Mouse (Mus musculus): Measurements from ENCODE around the gene Cep70. TPM values are rescaled to one million over a fixed set of nuclear protein-coding genes. Genes with fewer than 3 reads are reported as not detected.

The Cep70 gene
- polyA plus RNA-seq, 1 experiment from 2014 or later = 23.9 TPM

DNA sequence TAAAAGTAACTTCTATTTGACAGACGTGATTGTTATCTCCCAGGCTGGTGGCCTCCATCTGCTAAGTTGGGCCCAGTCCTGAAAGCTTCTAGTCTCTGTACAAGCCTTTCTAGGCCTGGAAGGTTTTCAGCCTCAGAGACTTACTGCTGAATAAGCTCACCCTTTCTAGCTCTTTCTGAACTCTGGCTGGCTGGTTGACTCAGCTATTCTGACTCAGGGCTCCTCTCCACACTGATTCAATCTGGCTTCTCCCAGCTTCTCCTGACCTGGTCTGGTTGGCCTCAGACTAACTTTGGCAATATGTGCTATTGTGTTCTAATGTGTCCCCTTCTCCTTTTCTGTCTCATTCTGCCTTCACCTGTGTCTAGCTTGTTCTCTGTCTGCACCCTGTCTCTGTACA lies 3.9 kb upstream of the Cep70 start:
- ATAC-seq (ENCODE audit: low read depth) = no peak
- no peak overlapping the region for H3K4me3 ChIP-seq (ENCODE audit: low read depth, low read length)
- 24% methylated on average over 1 of the region's 1 CpGs for WGBS (ENCODE audit: insufficient replicate concordance)

GRCm38 (mm10) chr9:99240571-99240970 lies 2.6 kb upstream of the Cep70 start:
- WGBS (ENCODE audit: insufficient replicate concordance) = 20% methylated on average over 5 of the region's 5 CpGs
- no peaks in the 10 kb centered on the region for H3K27me3 ChIP-seq (ENCODE audit: control insufficient read depth, insufficient read depth, low read depth, low read length)
- H3K27ac ChIP-seq (ENCODE audit: low read length) = no peak overlapping the region
- no peak overlapping the region for H3K4me3 ChIP-seq (ENCODE audit: low read depth, low read length)
- no peak overlapping the region for H3K9ac ChIP-seq (ENCODE audit: low read depth, low read length)
- H3K4me2 ChIP-seq (ENCODE audit: low read depth, low read length) = no peak overlapping the region
- H3K9me3 ChIP-seq (replicated peaks; ENCODE audit: control insufficient read depth, low read length) = no peaks in the 10 kb centered on the region
- H3K4me1 ChIP-seq (ENCODE audit: control insufficient read depth, low read depth, low read length) = peaks cover 25% of the 10 kb centered on the region
- H3K36me3 ChIP-seq (ENCODE audit: control insufficient read depth, insufficient read depth) = no peaks in the 10 kb centered on the region
- no peak for ATAC-seq (ENCODE audit: low read depth)

More for the DNA sequence above, 3.9 kb upstream of the Cep70 start:
- Histone ChIP-seq H3K9ac (ENCODE audit: low read depth, low read length) (no peak overlapping the region), H3K27ac (ENCODE audit: low read length) (no peak overlapping the region), H3K4me2 (ENCODE audit: low read depth, low read length) (no peak overlapping the region), H3K4me1 (ENCODE audit: control insufficient read depth, low read depth, low read length) (peaks cover 13% of the 10 kb centered on the region), H3K9me3 (replicated peaks; ENCODE audit: control insufficient read depth, low read length) (no peaks in the 10 kb centered on the region), H3K27me3 (ENCODE audit: control insufficient read depth, insufficient read depth, low read depth, low read length) (no peaks in the 10 kb centered on the region), H3K36me3 (ENCODE audit: control insufficient read depth, insufficient read depth) (no peaks in the 10 kb centered on the region)

DNA sequence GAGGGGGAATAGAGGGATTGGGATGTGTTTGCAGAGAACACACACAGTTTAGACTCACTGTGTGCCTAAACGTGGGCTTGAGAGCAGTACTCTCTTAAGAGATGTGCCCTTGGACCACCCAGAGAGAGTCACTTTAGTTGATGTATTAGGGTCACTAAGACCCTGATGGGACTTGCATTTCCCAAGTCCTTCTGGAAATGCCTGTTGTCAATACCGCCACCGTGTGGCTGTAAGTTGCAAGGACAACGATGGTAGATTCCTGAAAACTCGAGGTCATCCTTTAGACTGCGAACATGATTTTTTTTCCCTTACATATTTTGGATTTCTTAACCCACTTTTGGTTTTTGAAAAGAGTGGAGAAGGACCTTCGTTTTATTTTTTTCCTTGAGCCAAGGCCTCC lies 1.1 kb upstream of the Cep70 start:
- 1% methylated on average over 7 of the region's 7 CpGs for WGBS (ENCODE audit: insufficient replicate concordance)
- peak overlapping the region; percentile 88 for H3K4me3 ChIP-seq (ENCODE audit: low read depth, low read length)
- peaks cover 28% of the 10 kb centered on the region for H3K4me1 ChIP-seq (ENCODE audit: control insufficient read depth, low read depth, low read length)
- H3K9ac ChIP-seq (ENCODE audit: low read depth, low read length) = peak overlapping the region; percentile 61
- H3K27ac ChIP-seq (ENCODE audit: low read length) = peak overlapping the region; percentile 97
- peak overlapping the region; percentile 67 for H3K4me2 ChIP-seq (ENCODE audit: low read depth, low read length)
- no peaks in the 10 kb centered on the region for H3K27me3 ChIP-seq (ENCODE audit: control insufficient read depth, insufficient read depth, low read depth, low read length)
- H3K36me3 ChIP-seq (ENCODE audit: control insufficient read depth, insufficient read depth) = 0 out of 2 replicates have a peak, but pooled peaks cover 3% of the 10 kb centered on the region
- H3K9me3 ChIP-seq (replicated peaks; ENCODE audit: control insufficient read depth, low read length) = no peaks in the 10 kb centered on the region
- ATAC-seq (ENCODE audit: low read depth) = no peak

- Histone ChIP-seq H3K4me3 (ENCODE audit: low read depth, low read length) (peak overlapping the region; percentile 88), H3K27ac (ENCODE audit: low read length) (peak overlapping the region; percentile 97), H3K36me3 (ENCODE audit: control insufficient read depth, insufficient read depth) (0 out of 2 replicates have a peak, but pooled peaks cover 3% of the 10 kb centered on the region), H3K9me3 (replicated peaks; ENCODE audit: control insufficient read depth, low read length) (no peaks in the 10 kb centered on the region), H3K27me3 (ENCODE audit: control insufficient read depth, insufficient read depth, low read depth, low read length) (no peaks in the 10 kb centered on the region), H3K9ac (ENCODE audit: low read depth, low read length) (peak overlapping the region; percentile 61), H3K4me2 (ENCODE audit: low read depth, low read length) (peak overlapping the region; percentile 67), H3K4me1 (ENCODE audit: control insufficient read depth, low read depth, low read length) (peaks cover 29% of the 10 kb centered on the region)
- WGBS (ENCODE audit: insufficient replicate concordance) = 1% methylated on average over 17 of the region's 17 CpGs
- peak; percentile 75 for ATAC-seq (ENCODE audit: low read depth)
Measured at GRCm38 (mm10) chr9:99242533-99243189, 506 bp upstream of the Cep70 start.

- H3K27ac ChIP-seq (ENCODE audit: low read length) = peak overlapping the region; percentile 97
- H3K4me3 ChIP-seq (ENCODE audit: low read depth, low read length) = peak overlapping the region; percentile 88
- H3K9me3 ChIP-seq (replicated peaks; ENCODE audit: control insufficient read depth, low read length) = no peaks in the 10 kb centered on the region
- WGBS (ENCODE audit: insufficient replicate concordance) = under 1% methylated on average over 10 of the region's 10 CpGs
- no peak for ATAC-seq (ENCODE audit: low read depth)
- no peaks in the 10 kb centered on the region for H3K27me3 ChIP-seq (ENCODE audit: control insufficient read depth, insufficient read depth, low read depth, low read length)
- H3K9ac ChIP-seq (ENCODE audit: low read depth, low read length) = peak overlapping the region; percentile 80
- 0 out of 2 replicates have a peak, but pooled peaks cover 3% of the 10 kb centered on the region for H3K36me3 ChIP-seq (ENCODE audit: control insufficient read depth, insufficient read depth)
- H3K4me1 ChIP-seq (ENCODE audit: control insufficient read depth, low read depth, low read length) = peaks cover 39% of the 10 kb centered on the region
- peak overlapping the region; percentile 67 for H3K4me2 ChIP-seq (ENCODE audit: low read depth, low read length)
Measured at GRCm38 (mm10) chr9:99243895-99244293, 727 bp downstream of the Cep70 start.

GRCm38 (mm10) chr9:99248304-99248703 lies 5.1 kb downstream of the Cep70 start:
- Histone ChIP-seq H3K27ac (ENCODE audit: low read length) (peak overlapping the region; percentile 17; the same call in 1 of the 2 replicates), H3K9ac (ENCODE audit: low read depth, low read length) (no peak overlapping the region), H3K27me3 (ENCODE audit: control insufficient read depth, insufficient read depth, low read depth, low read length) (no peaks in the 10 kb centered on the region), H3K9me3 (replicated peaks; ENCODE audit: control insufficient read depth, low read length) (no peaks in the 10 kb centered on the region), H3K4me1 (ENCODE audit: control insufficient read depth, low read depth, low read length) (peaks cover 32% of the 10 kb centered on the region), H3K36me3 (ENCODE audit: control insufficient read depth, insufficient read depth) (0 out of 2 replicates have a peak, but pooled peaks cover 3% of the 10 kb centered on the region), H3K4me2 (ENCODE audit: low read depth, low read length) (no peak overlapping the region), H3K4me3 (ENCODE audit: low read depth, low read length) (no peak overlapping the region)
- WGBS (ENCODE audit: insufficient replicate concordance) = 53% methylated on average over 8 of the region's 8 CpGs
- peak; percentile 20; the same call in 1 of the 2 replicates for ATAC-seq (ENCODE audit: low read depth)

- WGBS (ENCODE audit: insufficient replicate concordance) = 84% methylated on average over 4 of the region's 4 CpGs
- H3K4me1 ChIP-seq (ENCODE audit: control insufficient read depth, low read depth, low read length) = peaks cover 31% of the 10 kb centered on the region
Measured at GRCm38 (mm10) chr9:99248906-99249305, 5.7 kb downstream of the Cep70 start.

DNA sequence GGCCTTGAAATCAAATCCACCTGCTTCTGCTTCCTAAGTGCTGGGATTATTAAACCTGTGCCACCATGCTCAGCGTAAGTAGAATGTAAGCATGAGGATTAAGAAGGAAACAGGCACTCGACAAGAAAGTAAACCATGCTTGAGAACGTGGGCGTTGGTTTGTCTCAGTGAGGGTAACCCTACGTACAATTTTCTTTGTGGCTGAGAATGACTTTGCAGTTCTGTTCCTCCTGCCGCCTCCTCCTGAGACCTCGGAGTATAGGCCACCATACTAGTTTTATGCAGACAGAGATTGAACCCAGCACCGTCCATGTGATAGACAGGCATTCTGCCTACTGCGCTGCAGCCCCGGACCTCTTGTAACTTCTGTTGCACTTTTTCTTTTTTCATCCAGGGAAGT lies 10.7 kb downstream of the Cep70 start:
- Histone ChIP-seq H3K4me3 (ENCODE audit: low read depth, low read length) (no peak overlapping the region), H3K4me2 (ENCODE audit: low read depth, low read length) (no peak overlapping the region), H3K36me3 (ENCODE audit: control insufficient read depth, insufficient read depth) (peaks cover 12% of the 10 kb centered on the region), H3K27ac (ENCODE audit: low read length) (no peak overlapping the region), H3K4me1 (ENCODE audit: control insufficient read depth, low read depth, low read length) (peaks cover 16% of the 10 kb centered on the region), H3K9me3 (replicated peaks; ENCODE audit: control insufficient read depth, low read length) (no peaks in the 10 kb centered on the region), H3K9ac (ENCODE audit: low read depth, low read length) (no peak overlapping the region), H3K27me3 (ENCODE audit: control insufficient read depth, insufficient read depth, low read depth, low read length) (no peaks in the 10 kb centered on the region)
- ATAC-seq (ENCODE audit: low read depth) = no peak
- 65% methylated on average over 10 of the region's 10 CpGs for whole genome bisulfite sequencing (ENCODE audit: insufficient replicate concordance)

More at GRCm38 (mm10) chr9:99248906-99249305, 5.7 kb downstream of the Cep70 start:
- no peak for ATAC-seq (ENCODE audit: low read depth)
- no peak overlapping the region for H3K4me3 ChIP-seq (ENCODE audit: low read depth, low read length)
- no peaks in the 10 kb centered on the region for H3K27me3 ChIP-seq (ENCODE audit: control insufficient read depth, insufficient read depth, low read depth, low read length)
- no peak overlapping the region for H3K9ac ChIP-seq (ENCODE audit: low read depth, low read length)
- no peak overlapping the region for H3K27ac ChIP-seq (ENCODE audit: low read length)
- H3K36me3 ChIP-seq (ENCODE audit: control insufficient read depth, insufficient read depth) = 0 out of 2 replicates have a peak, but pooled peaks cover 3% of the 10 kb centered on the region
- H3K4me2 ChIP-seq (ENCODE audit: low read depth, low read length) = no peak overlapping the region
- no peaks in the 10 kb centered on the region for H3K9me3 ChIP-seq (replicated peaks; ENCODE audit: control insufficient read depth, low read length)

DNA sequence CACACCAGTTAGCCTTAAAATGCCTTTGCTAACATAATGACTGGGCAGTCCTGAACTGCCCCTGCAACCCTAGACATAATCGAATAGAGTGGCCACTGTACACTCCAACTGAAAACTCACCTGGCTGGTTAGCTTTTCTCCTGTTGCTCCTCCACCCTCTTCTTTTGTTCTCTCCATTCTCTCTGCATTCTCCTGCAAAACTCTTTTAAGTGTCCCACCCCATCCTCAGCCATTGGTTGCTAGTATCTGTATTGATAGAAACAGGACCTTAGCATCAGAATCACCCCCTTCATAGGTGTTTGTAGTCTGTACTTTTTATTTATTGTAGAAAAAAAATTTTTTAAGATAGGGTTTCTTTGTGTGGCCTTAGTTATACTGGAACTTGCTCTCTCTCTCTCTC lies 13.0 kb downstream of the Cep70 start:
- H3K36me3 ChIP-seq (ENCODE audit: control insufficient read depth, insufficient read depth) = peaks cover 12% of the 10 kb centered on the region

More for the DNA sequence above, 13.0 kb downstream of the Cep70 start:
- H3K9me3 ChIP-seq (replicated peaks; ENCODE audit: control insufficient read depth, low read length) = no peaks in the 10 kb centered on the region
- H3K27me3 ChIP-seq (ENCODE audit: control insufficient read depth, insufficient read depth, low read depth, low read length) = no peaks in the 10 kb centered on the region
- 0 out of 2 replicates have a peak, but pooled peaks have one; percentile 18 for ATAC-seq (ENCODE audit: low read depth)
- peaks cover 13% of the 10 kb centered on the region for H3K4me1 ChIP-seq (ENCODE audit: control insufficient read depth, low read depth, low read length)
- WGBS (ENCODE audit: insufficient replicate concordance) = 80% methylated on average over 1 of the region's 1 CpGs
- H3K27ac ChIP-seq (ENCODE audit: low read length) = peak overlapping the region; percentile 65
- no peak overlapping the region for H3K4me2 ChIP-seq (ENCODE audit: low read depth, low read length)
- H3K9ac ChIP-seq (ENCODE audit: low read depth, low read length) = no peak overlapping the region
- H3K4me3 ChIP-seq (ENCODE audit: low read depth, low read length) = no peak overlapping the region
